ENCODE assay signal across 21 mouse cellular contexts in genomic region chr8:61844992-61845391, GRCm38 (mm10). TPM values are rescaled to one million over a fixed set of nuclear protein-coding genes. Genes with fewer than 3 reads are reported as not detected.
DNase-seq lines count a peak whose midpoint lies in the region; ATAC-seq and TF ChIP-seq lines count a peak whose summit lies in the region.
"Had no signal": no experiment of that assay in that cellular context is flagged by ENCODE, and none has a peak within 500 bp of the region (broad histone marks: within the 10 kb centered on the region; RNA-seq: fewer than 3 reads in every experiment).

No protein-coding gene starts in this region.

- no peak overlapping the region for H3K4me2 ChIP-seq in lung, embryonic 16.5 days (ENCODE audit: low read depth, low read length)
- peak overlapping the region; percentile 27 for H3K4me2 ChIP-seq in embryonic facial prominence, embryonic 13.5 days
- H3K4me2 ChIP-seq: forebrain, embryonic 15.5 days; heart, embryonic 11.5 days; hindbrain, embryonic 14.5 days; intestine, embryonic 15.5 days had no signal

- no peaks in the 10 kb centered on the region for H3K27me3 ChIP-seq in lung, embryonic 16.5 days (ENCODE audit: control insufficient read depth, insufficient read depth, low read depth, low read length)
- H3K27me3 ChIP-seq in embryonic facial prominence, embryonic 13.5 days, result no peaks in the 10 kb centered on the region
- H3K27me3 ChIP-seq: embryonic facial prominence, embryonic 15.5 days; forebrain, embryonic 15.5 days; intestine, embryonic 15.5 days had no signal

- intact Hi-C loops in gastrocnemius, adult 2 months (cut with DNase I), result no loop called here
- intact Hi-C loops in gastrocnemius, postnatal 36 days (cut with DNase I), result no loop called here

- H3K4me1 ChIP-seq in lung, embryonic 16.5 days (replicated peaks; ENCODE audit: control insufficient read depth, insufficient read depth, low read length), result peaks cover 6% of the 10 kb centered on the region
- peaks cover 25% of the 10 kb centered on the region for H3K4me1 ChIP-seq in embryonic facial prominence, embryonic 13.5 days

- no peak for DNase-seq in gastrocnemius, adult 2 months
- no peak for DNase-seq in gastrocnemius, postnatal 36 days
- DNase-seq in lung, postnatal 4 days, result no peak
- no peak for DNase-seq in left cerebral cortex, adult 11 months (ENCODE audit: low spot score)
- DNase-seq: adrenal gland, adult 8-10 months; adrenal gland, postnatal 36 days; cerebellum, adult 11 months; cerebellum, adult 8-10 months; cerebellum, postnatal 14 days; embryo, embryonic 11 days; heart, adult 18-20 months had no signal

- no peaks in the 10 kb centered on the region for H3K36me3 ChIP-seq in lung, embryonic 16.5 days (ENCODE audit: control insufficient read depth, insufficient read depth, low read length)
- no peaks in the 10 kb centered on the region for H3K36me3 ChIP-seq in embryonic facial prominence, embryonic 13.5 days
- H3K36me3 ChIP-seq: embryonic facial prominence, embryonic 15.5 days; forebrain, embryonic 10.5 days; forebrain, embryonic 15.5 days; hindbrain, embryonic 10.5 days; intestine, embryonic 15.5 days had no signal

- TF ChIP-seq CTCF in gastrocnemius, adult 2 months (IDR thresholded peaks at IDR 0.05), result no peak

- peak; percentile 71; the same call in 1 of the 2 replicates for ATAC-seq in lung, embryonic 16.5 days (ENCODE audit: low read depth)
- ATAC-seq in embryonic facial prominence, embryonic 13.5 days (ENCODE audit: insufficient number of reproducible peaks, insufficient read depth, low FRiP score, low TSS enrichment, low read depth), result no peak
- ATAC-seq: forebrain, embryonic 15.5 days; intestine, embryonic 15.5 days had no signal

- H3K4me3 ChIP-seq in gastrocnemius, adult 2 months, result no peak overlapping the region
- no peak overlapping the region for H3K4me3 ChIP-seq in lung, embryonic 16.5 days (ENCODE audit: low read length)
- no peak overlapping the region for H3K4me3 ChIP-seq in embryonic facial prominence, embryonic 13.5 days
- H3K4me3 ChIP-seq: embryonic facial prominence, embryonic 15.5 days; erythroblast, embryonic 14.5 days; forebrain, embryonic 10.5 days; forebrain, embryonic 15.5 days; hindbrain, embryonic 10.5 days; intestine, embryonic 15.5 days had no signal

- H3K27ac ChIP-seq in gastrocnemius, adult 2 months, result peak overlapping the region; percentile 81; the same call in 1 of the 2 replicates
- H3K27ac ChIP-seq in lung, embryonic 16.5 days (ENCODE audit: low read length), result no peak overlapping the region
- H3K27ac ChIP-seq in embryonic facial prominence, embryonic 13.5 days, result no peak overlapping the region; the same call in 1 of the 2 replicates
- H3K27ac ChIP-seq: forebrain, embryonic 10.5 days; forebrain, embryonic 15.5 days; hindbrain, embryonic 10.5 days; hindbrain, embryonic 14.5 days; intestine, embryonic 15.5 days had no signal

- H3K9me3 ChIP-seq in lung, embryonic 16.5 days (ENCODE audit: control insufficient read depth, low read length), result no peaks in the 10 kb centered on the region
- H3K9me3 ChIP-seq in embryonic facial prominence, embryonic 13.5 days, result no peaks in the 10 kb centered on the region
- H3K9me3 ChIP-seq: embryonic facial prominence, embryonic 15.5 days; forebrain, embryonic 10.5 days; forebrain, embryonic 15.5 days; hindbrain, embryonic 10.5 days; intestine, embryonic 15.5 days had no signal

- no peak overlapping the region for H3K9ac ChIP-seq in lung, embryonic 16.5 days (ENCODE audit: low read length)
- H3K9ac ChIP-seq in embryonic facial prominence, embryonic 13.5 days, result no peak overlapping the region
- H3K9ac ChIP-seq: embryonic facial prominence, embryonic 15.5 days; forebrain, embryonic 15.5 days; hindbrain, embryonic 14.5 days; intestine, embryonic 15.5 days had no signal

- 40% methylated on average over 2 of the region's 2 CpGs for WGBS in lung, embryonic 16.5 days
- WGBS in embryonic facial prominence, embryonic 13.5 days, result 59% methylated on average over 2 of the region's 2 CpGs

RNA-seq across cellular contexts. Expression of gene Palld, which starts 57.5 kb away (rescaled TPM):
- total RNA-seq in gastrocnemius, adult 2 months (2021), result 10 to 100 TPM; 66.8 to 71.5 TPM
- 10 to 100 TPM; 91.3 to 94.6 TPM for total RNA-seq in gastrocnemius, postnatal 36 days (2021)
- polyA plus RNA-seq in lung, embryonic 16.5 days (2015; fragmentation: Nextera tagmentation; extraction: Ambion mirVana), result 79.8 and 84.1 TPM in 2 replicates
- polyA plus RNA-seq in embryonic facial prominence, embryonic 13.5 days (2015; fragmentation: Nextera tagmentation; extraction: Ambion mirVana), result 145 and 146 TPM in 2 replicates
